Mouse (Mus musculus): ENCODE results near the gene Brf1. TPM values are rescaled to one million over a fixed set of nuclear protein-coding genes. Genes with fewer than 3 reads are reported as not detected.

Gene Brf1
- 10 to 100 TPM; 55.6 to 57.4 TPM for total RNA-seq (2021)
- long read RNA-seq, experiment 1, partial matches to known transcripts: 1 of 4 reads
- long read RNA-seq, experiment 1, other reads (novel, unspliced or antisense): 3 of 4 reads
- long read RNA-seq, experiment 2, partial matches to known transcripts: 1 of 10 reads
- long read RNA-seq, experiment 2, other reads (novel, unspliced or antisense): 9 of 10 reads

GRCm38 (mm10) chr12:113000294-113001132 is at the start of gene Brf1:
TSS of gene Brf1 (minus strand) at chr12:113000704.
- DNase-seq (ENCODE audit: low spot score in 2 of 2): peak; percentile 93 to 97
- peak within 1 kb of the TSS; percentile 97 for H3K27ac ChIP-seq
- peak within 1 kb of the TSS; percentile 96 for H3K4me3 ChIP-seq
- peak; percentile 63 for TF ChIP-seq CTCF (conservative IDR thresholded peaks at IDR 0.05)

- TF ChIP-seq CTCF (conservative IDR thresholded peaks at IDR 0.05): no peak
- Histone ChIP-seq H3K27ac (no peak overlapping the region), H3K4me3 (no peak overlapping the region)
- no peak for DNase-seq (ENCODE audit: low spot score in 2 of 2)
These were observed 49.3 kb upstream of the Brf1 start for GRCm38 (mm10) chr12:113049836-113050235.

GRCm38 (mm10) chr12:113048103-113048502 is 47.6 kb upstream of the Brf1 start:
- H3K27ac ChIP-seq: peak overlapping the region; percentile 46; the same call in 1 of the 2 replicates
- TF ChIP-seq CTCF (conservative IDR thresholded peaks at IDR 0.05): no peak
- no peak for DNase-seq (ENCODE audit: low spot score in 2 of 2)
- no peak overlapping the region for H3K4me3 ChIP-seq

GRCm38 (mm10) chr12:113046861-113047260 is 46.4 kb upstream of the Brf1 start:
- TF ChIP-seq CTCF (conservative IDR thresholded peaks at IDR 0.05): no peak
- Histone ChIP-seq H3K4me3 (no peak overlapping the region), H3K27ac (no peak overlapping the region)
- DNase-seq (ENCODE audit: low spot score in 2 of 2): no peak

GRCm38 (mm10) chr12:113044916-113045677 is 44.6 kb upstream of the Brf1 start:
- H3K4me3 ChIP-seq: no peak overlapping the region
- peak; percentile 80 for TF ChIP-seq CTCF (conservative IDR thresholded peaks at IDR 0.05)
- no peak for DNase-seq (ENCODE audit: low spot score in 2 of 2)
- no peak overlapping the region for H3K27ac ChIP-seq

GRCm38 (mm10) chr12:113042543-113042942 is 42.0 kb upstream of the Brf1 start:
- DNase-seq (ENCODE audit: low spot score in 2 of 2): no peak
- Histone ChIP-seq H3K27ac (no peak overlapping the region), H3K4me3 (no peak overlapping the region)
- no peak for TF ChIP-seq CTCF (conservative IDR thresholded peaks at IDR 0.05)

- no peak for TF ChIP-seq CTCF (conservative IDR thresholded peaks at IDR 0.05)
- H3K4me3 ChIP-seq: no peak overlapping the region
- peak overlapping the region; percentile 68 for H3K27ac ChIP-seq
- DNase-seq (ENCODE audit: low spot score in 2 of 2): peak; percentile 47 to 77
These were observed 41.3 kb upstream of the Brf1 start for GRCm38 (mm10) chr12:113041481-113042439.

GRCm38 (mm10) chr12:113038414-113038813 is 37.9 kb upstream of the Brf1 start:
- H3K4me3 ChIP-seq: no peak overlapping the region
- no peak for TF ChIP-seq CTCF (conservative IDR thresholded peaks at IDR 0.05)
- DNase-seq (ENCODE audit: low spot score in 2 of 2): no peak
- H3K27ac ChIP-seq: no peak overlapping the region

- DNase-seq (ENCODE audit: low spot score in 2 of 2): no peak
- no peak overlapping the region for H3K4me3 ChIP-seq
- no peak overlapping the region for H3K27ac ChIP-seq
- no peak for TF ChIP-seq CTCF (conservative IDR thresholded peaks at IDR 0.05)
These were observed 36.5 kb upstream of the Brf1 start for GRCm38 (mm10) chr12:113036996-113037395.

- no peak overlapping the region for H3K4me3 ChIP-seq
- no peak overlapping the region for H3K27ac ChIP-seq
- TF ChIP-seq CTCF (conservative IDR thresholded peaks at IDR 0.05): no peak
These were observed 34.6 kb upstream of the Brf1 start for GRCm38 (mm10) chr12:113035093-113035492.

GRCm38 (mm10) chr12:113032296-113033250 is 32.1 kb upstream of the Brf1 start:
- Histone ChIP-seq H3K4me3 (no peak overlapping the region), H3K27ac (peak overlapping the region; percentile 70; the same call in 1 of the 2 replicates)
- TF ChIP-seq CTCF (conservative IDR thresholded peaks at IDR 0.05): peak; percentile 31; the same call in 1 of the 2 replicates
- peak in 1 of 2 experiments; percentile 29 for DNase-seq (ENCODE audit: low spot score in 2 of 2)

More at GRCm38 (mm10) chr12:113035093-113035492, 34.6 kb upstream of the Brf1 start:
- DNase-seq (ENCODE audit: low spot score in 2 of 2): no peak

All from layer of hippocampus, adult 2 months (tissue).